Mouse (Mus musculus) heart, embryonic 10.5 days (tissue): ENCODE results near the gene Smug1. TPM values are rescaled to one million over a fixed set of nuclear protein-coding genes. Genes with fewer than 3 reads are reported as not detected.
A peak's percentile ranks its signal among the peaks of the same experiment; 100 is the strongest.

Source experiments
- DNase-seq: peaks from one replicate; pipeline ENCODE4 v3.0.0-alpha.2; 2017; ENCODE audit warnings: low spot score
- H3K27ac ChIP-seq: fragments of 300-500 bp; sonication (generic); 2 replicates; pipeline ENCODE4 v1.5.1; 2016; ENCODE audit warnings: mild to moderate bottlenecking
- H3K27me3 ChIP-seq: fragments of 300-500 bp; sonication (generic); 2 replicates; pipeline ENCODE4 v1.6.1; 2016; ENCODE audit warnings: mild to moderate bottlenecking; ENCODE audit not compliant: poor library complexity, insufficient read depth, severe bottlenecking
- H3K36me3 ChIP-seq: fragments of 300-500 bp; sonication (generic); 2 replicates; pipeline ENCODE4 v1.6.1; 2016; ENCODE audit warnings: mild to moderate bottlenecking, moderate library complexity
- H3K4me1 ChIP-seq: fragments of 300-500 bp; sonication (generic); 2 replicates; pipeline ENCODE4 v1.6.1; 2016; ENCODE audit warnings: mild to moderate bottlenecking
- H3K4me3 ChIP-seq: fragments of 300-500 bp; sonication (generic); 2 replicates; pipeline ENCODE4 v1.5.1; 2016; ENCODE audit warnings: mild to moderate bottlenecking, moderate library complexity
- H3K9me3 ChIP-seq: fragments of 300-500 bp; sonication (generic); 2 replicates; pipeline ENCODE4 v1.6.1; 2016; ENCODE audit warnings: mild to moderate bottlenecking, moderate library complexity
- WGBS: fragments of 180-500 bp; shearing (Covaris S2); methylation state at CpG from one replicate; pipeline ENCODE4 v1.1.7; 2016; 5-methylcytosine and 5-hydroxymethylcytosine counted together
- polyA plus RNA-seq: library from polyadenylated mRNA; unstranded; fragments of >200 nt; fragmentation: Nextera tagmentation; extraction: Ambion mirVana; gene quantifications from 2 replicates; pipeline ENCODE4 v1.2.1, GENCODE M21; 2016

Gene Smug1
- 16.2 and 19.5 TPM in 2 replicates for polyA plus RNA-seq

DNA sequence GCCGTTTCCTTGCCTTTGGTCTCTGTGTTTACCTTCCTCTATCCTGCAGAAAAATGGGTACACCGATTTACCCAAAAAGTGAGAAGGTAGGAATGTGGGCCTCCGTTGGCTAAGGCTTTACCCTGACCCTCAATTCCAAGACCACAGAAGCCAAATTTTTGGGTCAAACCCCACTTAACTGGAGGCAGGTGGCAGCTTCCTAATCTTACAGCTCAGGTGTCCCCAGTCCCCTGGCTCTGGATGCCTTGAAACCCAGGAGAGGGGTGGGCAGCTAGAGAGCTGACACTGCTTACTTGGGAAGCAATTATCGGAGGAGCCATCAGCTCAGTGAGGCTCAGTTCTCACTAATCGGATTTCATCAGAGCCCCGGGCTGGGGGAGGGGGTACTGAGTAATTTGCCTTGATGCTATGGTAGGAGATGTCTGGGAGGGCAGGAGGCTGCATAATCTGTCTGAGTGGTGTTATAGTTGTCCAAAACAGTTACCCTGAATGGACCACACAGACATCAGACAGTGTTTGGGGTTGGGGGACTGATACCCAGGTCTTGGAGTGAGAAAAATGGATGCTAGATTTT is at the start of gene Smug1:
Gene Smug1 (minus strand): TSS at position 51 of the 574 bp plus-strand sequence.
- Histone ChIP-seq H3K9me3 (no peaks in the 10 kb centered on the region), H3K27me3 (peaks cover 74% of the 10 kb centered on the region), H3K4me1 (peaks cover 44% of the 10 kb centered on the region), H3K4me3 (no peak within 1 kb of the TSS), H3K36me3 (no peaks in the 10 kb centered on the region), H3K27ac (no peak within 1 kb of the TSS)
- 23% methylated on average over 6 of the region's 6 CpGs for WGBS
- DNase-seq, result no peak

GRCm38 (mm10) chr15:103216052-103216451 is 49.2 kb upstream of the Smug1 start:
- Histone ChIP-seq H3K36me3 (peaks cover 22% of the 10 kb centered on the region), H3K4me3 (peak overlapping the region; percentile 54), H3K9me3 (no peaks in the 10 kb centered on the region), H3K27me3 (no peaks in the 10 kb centered on the region), H3K4me1 (peaks cover 35% of the 10 kb centered on the region), H3K27ac (peak overlapping the region; percentile 89)
- WGBS, result 24% methylated on average over 2 of the region's 2 CpGs
- DNase-seq, result no peak

- Histone ChIP-seq H3K9me3 (no peaks in the 10 kb centered on the region), H3K27me3 (no peaks in the 10 kb centered on the region), H3K27ac (peak overlapping the region; percentile 89), H3K36me3 (peaks cover 30% of the 10 kb centered on the region), H3K4me1 (peaks cover 28% of the 10 kb centered on the region), H3K4me3 (peak overlapping the region; percentile 54)
- peak; percentile 94 for DNase-seq
- WGBS, result under 1% methylated on average over 15 of the region's 15 CpGs
Measured at GRCm38 (mm10) chr15:103214971-103215907, 48.3 kb upstream of the Smug1 start.

GRCm38 (mm10) chr15:103214149-103214548 is 47.3 kb upstream of the Smug1 start:
- peak overlapping the region; percentile 54 for H3K4me3 ChIP-seq
- peaks cover 41% of the 10 kb centered on the region for H3K36me3 ChIP-seq
- H3K27ac ChIP-seq, result peak overlapping the region; percentile 89
- 33% methylated on average over 2 of the region's 2 CpGs for WGBS
- H3K4me1 ChIP-seq, result peaks cover 28% of the 10 kb centered on the region
- H3K27me3 ChIP-seq, result no peaks in the 10 kb centered on the region
- DNase-seq, result no peak
- H3K9me3 ChIP-seq, result no peaks in the 10 kb centered on the region

GRCm38 (mm10) chr15:103205156-103205555 is 38.3 kb upstream of the Smug1 start:
- Histone ChIP-seq H3K27me3 (no peaks in the 10 kb centered on the region), H3K36me3 (peaks cover 83% of the 10 kb centered on the region), H3K9me3 (no peaks in the 10 kb centered on the region), H3K4me3 (no peak overlapping the region), H3K27ac (no peak overlapping the region), H3K4me1 (peaks cover 12% of the 10 kb centered on the region)
- DNase-seq, result no peak
- 77% methylated on average over 2 of the region's 2 CpGs for WGBS

- no peak overlapping the region for H3K4me3 ChIP-seq
- H3K4me1 ChIP-seq, result peaks cover 14% of the 10 kb centered on the region
- no peak for DNase-seq
- no peaks in the 10 kb centered on the region for H3K9me3 ChIP-seq
- peaks cover 83% of the 10 kb centered on the region for H3K36me3 ChIP-seq
- 38% methylated on average over 6 of the region's 6 CpGs for WGBS
- H3K27ac ChIP-seq, result peak overlapping the region; percentile 57
- no peaks in the 10 kb centered on the region for H3K27me3 ChIP-seq
Measured at GRCm38 (mm10) chr15:103202088-103202793, 35.3 kb upstream of the Smug1 start.

DNA sequence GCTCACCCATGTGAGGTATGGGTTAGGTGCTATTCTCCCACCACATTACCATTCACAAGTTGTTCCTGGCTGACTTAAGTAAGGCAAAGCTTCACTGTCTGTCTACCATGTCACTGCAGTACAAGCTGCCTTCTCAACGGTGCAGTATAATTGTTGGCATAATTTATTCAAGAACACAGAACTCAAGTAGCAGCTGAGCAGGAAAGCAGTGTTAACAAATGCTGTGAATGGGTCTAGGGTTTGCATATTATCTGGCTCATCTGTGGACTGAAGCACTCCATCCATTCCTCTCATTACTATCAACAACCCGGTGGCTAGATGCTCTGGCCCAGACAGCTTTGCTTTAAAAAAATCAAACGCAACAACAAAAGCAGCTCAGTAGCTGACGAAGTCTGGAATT is 30.9 kb upstream of the Smug1 start:
- H3K4me1 ChIP-seq, result peaks cover 14% of the 10 kb centered on the region
- peaks cover 86% of the 10 kb centered on the region for H3K36me3 ChIP-seq
- no peak for DNase-seq
- no peak overlapping the region for H3K4me3 ChIP-seq
- no peaks in the 10 kb centered on the region for H3K27me3 ChIP-seq
- H3K27ac ChIP-seq, result no peak overlapping the region
- no peaks in the 10 kb centered on the region for H3K9me3 ChIP-seq
- WGBS, result 83% methylated on average over 4 of the region's 4 CpGs

DNA sequence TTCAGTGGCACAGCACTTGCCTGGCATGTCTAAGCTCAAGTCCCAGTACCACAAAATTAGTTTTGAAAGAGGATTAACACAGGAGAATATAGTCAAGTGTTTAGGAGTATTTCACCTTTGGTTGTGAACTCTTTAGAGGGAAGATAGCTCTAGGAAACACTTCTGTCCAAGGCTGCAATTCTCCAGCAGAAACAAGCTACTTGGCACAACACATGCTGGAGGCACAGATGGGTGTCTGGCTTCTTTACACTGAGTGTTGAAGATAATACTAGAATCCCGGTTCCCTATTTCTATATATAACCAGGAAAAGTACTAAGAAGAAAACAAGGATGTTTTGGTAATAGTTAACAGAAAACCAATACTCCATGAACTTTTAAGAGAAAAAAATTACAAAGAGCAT is 29.9 kb upstream of the Smug1 start:
- Histone ChIP-seq H3K27ac (no peak overlapping the region), H3K27me3 (no peaks in the 10 kb centered on the region), H3K36me3 (peaks cover 87% of the 10 kb centered on the region), H3K4me1 (peaks cover 4% of the 10 kb centered on the region), H3K4me3 (no peak overlapping the region), H3K9me3 (no peaks in the 10 kb centered on the region)
- DNase-seq, result no peak
- WGBS, result 67% methylated on average over 1 of the region's 1 CpGs

DNA sequence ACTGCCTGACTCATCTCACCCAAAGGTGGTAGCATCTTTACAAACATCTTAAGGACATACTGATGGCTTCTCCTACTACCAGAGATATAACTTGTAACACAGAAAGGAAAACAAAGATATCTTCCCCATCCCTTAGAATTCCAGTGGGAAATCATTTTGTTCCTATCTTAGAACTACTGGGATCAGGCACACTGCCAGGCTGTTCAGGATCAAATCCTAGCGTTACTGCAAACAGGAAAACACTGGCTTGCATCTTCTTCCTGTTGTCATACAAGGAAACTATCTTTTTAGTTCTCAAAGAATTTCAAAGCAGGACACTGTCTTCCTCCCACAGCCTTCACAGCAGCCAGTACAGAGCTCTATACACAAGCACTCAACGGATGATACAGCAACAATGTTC is 26.7 kb upstream of the Smug1 start:
- Histone ChIP-seq H3K27me3 (no peaks in the 10 kb centered on the region), H3K9me3 (no peaks in the 10 kb centered on the region), H3K4me3 (no peak overlapping the region), H3K27ac (no peak overlapping the region), H3K4me1 (0 out of 2 replicates have a peak, but pooled peaks cover 3% of the 10 kb centered on the region), H3K36me3 (peaks cover 79% of the 10 kb centered on the region)
- no peak for DNase-seq
- 80% methylated on average over 2 of the region's 2 CpGs for WGBS

DNA sequence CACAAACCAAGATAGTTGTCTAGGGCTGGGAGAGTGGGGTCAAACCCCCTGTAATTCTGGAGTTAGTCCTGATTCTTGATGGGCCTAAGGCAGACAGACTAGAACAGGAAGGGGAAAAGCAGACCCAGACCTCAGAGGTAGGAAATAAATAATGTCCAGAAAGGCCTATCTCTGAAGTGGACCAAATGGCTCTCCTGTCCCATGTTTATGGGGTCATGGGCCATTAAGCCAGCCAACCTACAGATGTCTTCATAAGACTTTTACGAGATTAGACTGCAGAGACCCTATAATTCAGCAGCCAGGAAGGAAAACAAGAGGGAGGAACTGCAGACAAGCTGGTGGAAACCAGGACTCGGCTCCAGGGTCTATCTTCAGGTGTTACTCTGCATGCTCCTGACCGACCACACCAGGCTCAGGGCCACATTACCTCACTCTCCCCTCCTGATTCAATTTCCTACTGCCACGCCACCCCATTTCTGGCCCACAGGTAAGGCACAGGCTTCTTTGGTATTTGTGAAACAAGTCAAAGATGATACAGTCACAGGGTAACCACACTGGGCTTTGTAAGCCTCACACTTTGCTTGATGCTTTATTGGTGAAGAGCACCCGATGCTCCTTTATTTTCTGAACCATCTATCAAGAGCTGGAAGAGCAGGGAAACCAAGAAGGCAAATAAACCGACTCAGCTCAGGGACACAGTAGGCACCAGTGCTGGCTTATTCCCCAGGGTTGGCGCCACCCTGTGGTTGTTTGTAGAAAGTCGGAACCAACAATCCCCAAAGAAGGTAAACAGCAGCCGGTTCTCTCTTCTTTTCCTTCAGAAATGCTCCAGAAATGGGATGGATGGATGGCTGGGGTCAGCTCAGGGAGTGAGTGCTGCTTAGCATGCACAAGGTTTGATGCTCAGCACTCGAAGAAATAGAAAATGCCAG is 23.9 kb upstream of the Smug1 start:
- peaks cover 2% of the 10 kb centered on the region for H3K4me1 ChIP-seq
- 66% methylated on average over 10 of the region's 10 CpGs for WGBS
- H3K27me3 ChIP-seq, result no peaks in the 10 kb centered on the region
- H3K36me3 ChIP-seq, result peaks cover 51% of the 10 kb centered on the region
- H3K4me3 ChIP-seq, result no peak overlapping the region
- no peaks in the 10 kb centered on the region for H3K9me3 ChIP-seq
- no peak overlapping the region for H3K27ac ChIP-seq
- DNase-seq, result no peak

- peaks cover 45% of the 10 kb centered on the region for H3K36me3 ChIP-seq
- no peak overlapping the region for H3K4me3 ChIP-seq
- no peak for DNase-seq
- no peaks in the 10 kb centered on the region for H3K27me3 ChIP-seq
- H3K27ac ChIP-seq, result no peak overlapping the region
- 93% methylated on average over 7 of the region's 7 CpGs for WGBS
- H3K4me1 ChIP-seq, result peaks cover 7% of the 10 kb centered on the region
- no peaks in the 10 kb centered on the region for H3K9me3 ChIP-seq
Measured at GRCm38 (mm10) chr15:103190083-103190482, 23.2 kb upstream of the Smug1 start.

GRCm38 (mm10) chr15:103187803-103188202 is 20.9 kb upstream of the Smug1 start:
- H3K27me3 ChIP-seq, result peaks cover 16% of the 10 kb centered on the region
- 71% methylated on average over 6 of the region's 6 CpGs for WGBS
- H3K4me1 ChIP-seq, result peaks cover 20% of the 10 kb centered on the region
- no peak for DNase-seq
- no peak overlapping the region for H3K4me3 ChIP-seq
- no peak overlapping the region for H3K27ac ChIP-seq
- H3K9me3 ChIP-seq, result no peaks in the 10 kb centered on the region
- peaks cover 25% of the 10 kb centered on the region for H3K36me3 ChIP-seq
